Mouse (Mus musculus) intestine, embryonic 14.5 days (tissue): Measurements from ENCODE around the gene Vstm4. TPM values are rescaled to one million over a fixed set of nuclear protein-coding genes. Genes with fewer than 3 reads are reported as not detected.

ENCODE experiments used
- ATAC-seq: fragments of 200-750 bp; cut with Nextera tagmentation; replicated peaks from 2 replicates; pipeline ENCODE4 v1.8.0; 2017; ENCODE audit warnings: low read depth, moderate number of reproducible peaks, moderate TSS enrichment, moderate library complexity; ENCODE audit not compliant: low FRiP score, low TSS enrichment
- DNase-seq: peaks from one replicate; pipeline ENCODE4 v3.0.0-alpha.2; 2018; ENCODE audit warnings: low spot score
- H3K27ac ChIP-seq: fragments of 300-500 bp; sonication (generic); 2 replicates; pipeline ENCODE4 v1.5.1; 2014; ENCODE audit warnings: low read depth, mild to moderate bottlenecking, control low read depth
- H3K27me3 ChIP-seq: fragments of 300-500 bp; sonication (generic); replicated peaks from 2 replicates; pipeline ENCODE4 v1.6.1; 2014; ENCODE audit warnings: low read length, control low read depth; ENCODE audit not compliant: control insufficient read depth, insufficient read depth
- H3K36me3 ChIP-seq: fragments of 300-500 bp; sonication (generic); 2 replicates; pipeline ENCODE4 v1.6.1; 2014; ENCODE audit warnings: low read length, control low read depth; ENCODE audit not compliant: control insufficient read depth, insufficient read depth
- H3K4me1 ChIP-seq: fragments of 300-500 bp; sonication (generic); replicated peaks from 2 replicates; pipeline ENCODE4 v1.6.1; 2014; ENCODE audit warnings: low read length, control low read depth, mixed read lengths; ENCODE audit not compliant: control insufficient read depth, insufficient read depth
- H3K4me2 ChIP-seq: fragments of 300-500 bp; sonication (generic); 2 replicates; pipeline ENCODE4 v1.6.1; 2014; ENCODE audit warnings: low read length
- H3K4me3 ChIP-seq: fragments of 300-500 bp; sonication (generic); 2 replicates; pipeline ENCODE4 v1.5.1; 2014; ENCODE audit warnings: low read depth, low read length, control low read depth, mixed read lengths
- H3K9ac ChIP-seq: fragments of 300-500 bp; sonication (generic); 2 replicates; pipeline ENCODE4 v1.6.1; 2014; ENCODE audit warnings: mild to moderate bottlenecking, low read length
- H3K9me3 ChIP-seq: fragments of 300-500 bp; sonication (generic); 2 replicates; pipeline ENCODE4 v1.6.1; 2016; ENCODE audit warnings: low read length, control low read depth; ENCODE audit not compliant: control insufficient read depth
- WGBS: fragments of 180-500 bp; shearing (Covaris S2); extraction: QIAGEN DNeasy Blood & Tissue Kit; methylation state at CpG from one replicate; pipeline ENCODE4 v1.1.7; 2014; 5-methylcytosine and 5-hydroxymethylcytosine counted together
- polyA plus RNA-seq: library from polyadenylated mRNA; unstranded; fragments of >200 nt; fragmentation: Nextera tagmentation; extraction: Ambion mirVana; gene quantifications from 2 replicates; pipeline ENCODE4 v1.2.1, GENCODE M21; 2014

Gene Vstm4
- polyA plus RNA-seq, 1 experiment from 2014 or later = 31.0 TPM

DNA sequence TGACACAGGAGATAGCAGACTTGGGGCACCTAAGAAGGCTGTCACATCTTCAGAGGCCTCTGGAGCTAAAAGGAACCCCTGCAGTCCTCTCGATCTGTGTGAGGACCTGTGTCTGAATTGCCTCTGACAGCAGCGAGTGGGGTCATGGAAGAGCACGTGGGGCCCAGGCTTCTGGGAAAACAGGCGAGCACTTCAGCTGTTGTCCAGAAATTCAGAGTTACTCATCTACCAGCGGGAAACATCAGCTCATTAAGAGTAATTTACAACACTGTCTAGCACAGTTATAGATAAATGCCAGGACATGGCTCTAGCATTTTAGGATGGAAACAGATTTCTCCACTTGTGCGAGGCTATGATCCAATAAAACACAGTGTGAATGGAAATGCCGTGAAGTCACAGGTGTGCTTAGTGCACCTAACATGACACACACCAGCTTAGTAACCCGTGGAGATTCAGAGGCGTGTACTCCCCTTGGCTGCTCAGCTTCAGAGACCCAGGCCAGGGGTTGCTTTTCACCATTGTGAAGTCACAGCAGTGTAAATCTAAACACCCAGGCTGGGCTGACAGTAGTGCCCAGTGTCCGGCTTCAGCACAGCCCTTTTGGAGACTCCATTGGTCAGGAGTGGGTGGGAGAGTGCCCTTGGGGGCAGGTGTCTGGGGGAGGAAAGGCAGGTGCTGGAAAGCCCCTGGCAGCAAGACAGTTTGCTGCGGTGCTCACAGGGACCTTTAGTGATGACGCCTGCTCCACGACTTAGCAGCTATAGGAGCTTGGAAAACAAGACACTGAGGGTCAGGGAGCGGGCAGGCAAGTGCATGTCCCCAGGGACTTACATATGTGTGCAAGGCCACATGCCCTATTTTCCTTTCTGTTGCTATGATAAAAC is 32.0 kb upstream of the Vstm4 start:
- no peak overlapping the region for H3K4me3 ChIP-seq
- peaks cover 38% of the 10 kb centered on the region for H3K4me1 ChIP-seq
- H3K27me3 ChIP-seq = no peaks in the 10 kb centered on the region
- H3K36me3 ChIP-seq = no peaks in the 10 kb centered on the region
- WGBS = 33% methylated on average over 14 of the region's 14 CpGs
- H3K9me3 ChIP-seq = no peaks in the 10 kb centered on the region
- no peak overlapping the region for H3K9ac ChIP-seq
- DNase-seq (peak; percentile 50), ATAC-seq (no peak)
- peak overlapping the region; percentile 33 for H3K27ac ChIP-seq
- no peak overlapping the region for H3K4me2 ChIP-seq

- no peak overlapping the region for H3K4me3 ChIP-seq
- DNase-seq (peak; percentile 82), ATAC-seq (peak; percentile 85)
- no peaks in the 10 kb centered on the region for H3K36me3 ChIP-seq
- H3K9ac ChIP-seq = no peak overlapping the region
- 7% methylated on average over 11 of the region's 11 CpGs for WGBS
- no peaks in the 10 kb centered on the region for H3K27me3 ChIP-seq
- peaks cover 38% of the 10 kb centered on the region for H3K4me1 ChIP-seq
- 0 out of 2 replicates have a peak, but pooled peaks cover 3% of the 10 kb centered on the region for H3K9me3 ChIP-seq
- H3K4me2 ChIP-seq = peak overlapping the region; percentile 9
- H3K27ac ChIP-seq = peak overlapping the region; percentile 12
Observed at GRCm38 (mm10) chr14:32825426-32826032, 31.0 kb upstream of the Vstm4 start.

- Histone ChIP-seq H3K27ac (no peak overlapping the region; the same call in 1 of the 2 replicates), H3K9ac (no peak overlapping the region), H3K4me2 (no peak overlapping the region), H3K4me3 (no peak overlapping the region), H3K27me3 (no peaks in the 10 kb centered on the region), H3K9me3 (0 out of 2 replicates have a peak, but pooled peaks cover 3% of the 10 kb centered on the region), H3K36me3 (no peaks in the 10 kb centered on the region), H3K4me1 (peaks cover 38% of the 10 kb centered on the region)
- WGBS = 35% methylated on average over 4 of the region's 4 CpGs
- no peak for ATAC-seq
- peak; percentile 38 for DNase-seq
Observed at GRCm38 (mm10) chr14:32827165-32827564, 29.4 kb upstream of the Vstm4 start.

GRCm38 (mm10) chr14:32827994-32828650 is 28.4 kb upstream of the Vstm4 start:
- Histone ChIP-seq H3K9me3 (0 out of 2 replicates have a peak, but pooled peaks cover 3% of the 10 kb centered on the region), H3K4me1 (peaks cover 38% of the 10 kb centered on the region), H3K4me2 (no peak overlapping the region), H3K4me3 (no peak overlapping the region), H3K9ac (no peak overlapping the region), H3K27me3 (no peaks in the 10 kb centered on the region), H3K27ac (peak overlapping the region; percentile 47; the same call in 1 of the 2 replicates), H3K36me3 (no peaks in the 10 kb centered on the region)
- DNase-seq = peak; percentile 52
- no peak for ATAC-seq
- 35% methylated on average over 6 of the region's 6 CpGs for WGBS

DNA sequence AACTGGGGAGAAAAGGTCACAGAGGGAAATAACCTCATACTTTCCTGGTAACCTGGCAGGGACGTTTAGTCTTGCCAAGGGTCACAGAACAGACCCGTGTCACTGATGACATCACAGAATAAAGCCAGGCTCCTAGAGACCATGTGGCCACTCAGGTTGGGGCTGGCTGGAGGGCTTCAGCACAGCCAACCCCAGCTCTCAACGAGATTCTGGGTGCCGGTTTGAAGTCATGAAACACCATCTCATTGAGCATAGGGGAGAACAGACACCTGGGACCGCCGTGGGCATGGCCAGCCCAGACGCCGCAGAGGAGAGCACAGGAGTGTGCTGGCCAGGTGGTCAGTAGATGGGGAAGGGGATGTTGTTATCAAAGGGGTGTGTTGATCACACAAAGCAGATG is 22.7 kb upstream of the Vstm4 start, which contains the start of gene Fam170b:
Fam170b (plus strand) TSS at position 116 of the 400 bp plus-strand sequence.
- H3K27me3 ChIP-seq = no peaks in the 10 kb centered on the region
- no peak within 1 kb of the TSS for H3K4me2 ChIP-seq
- H3K9ac ChIP-seq = no peak within 1 kb of the TSS
- H3K4me3 ChIP-seq = no peak within 1 kb of the TSS
- 0 out of 2 replicates have a peak, but pooled peaks cover 3% of the 10 kb centered on the region for H3K9me3 ChIP-seq
- peaks cover under 1% of the 10 kb centered on the region; the same call in 1 of the 2 replicates for H3K4me1 ChIP-seq
- WGBS = 68% methylated on average over 8 of the region's 8 CpGs
- H3K27ac ChIP-seq = no peak within 1 kb of the TSS
- ATAC-seq = no peak
- no peaks in the 10 kb centered on the region for H3K36me3 ChIP-seq
- no peak for DNase-seq

- Histone ChIP-seq H3K4me1 (no peaks in the 10 kb centered on the region), H3K36me3 (no peaks in the 10 kb centered on the region), H3K4me2 (no peak overlapping the region), H3K9me3 (0 out of 2 replicates have a peak, but pooled peaks cover 3% of the 10 kb centered on the region), H3K27ac (no peak overlapping the region), H3K27me3 (no peaks in the 10 kb centered on the region), H3K9ac (no peak overlapping the region), H3K4me3 (no peak overlapping the region)
- 81% methylated on average over 14 of the region's 14 CpGs for WGBS
- ATAC-seq (no peak), DNase-seq (no peak)
Observed at GRCm38 (mm10) chr14:32835181-32835580, 21.4 kb upstream of the Vstm4 start.

DNA sequence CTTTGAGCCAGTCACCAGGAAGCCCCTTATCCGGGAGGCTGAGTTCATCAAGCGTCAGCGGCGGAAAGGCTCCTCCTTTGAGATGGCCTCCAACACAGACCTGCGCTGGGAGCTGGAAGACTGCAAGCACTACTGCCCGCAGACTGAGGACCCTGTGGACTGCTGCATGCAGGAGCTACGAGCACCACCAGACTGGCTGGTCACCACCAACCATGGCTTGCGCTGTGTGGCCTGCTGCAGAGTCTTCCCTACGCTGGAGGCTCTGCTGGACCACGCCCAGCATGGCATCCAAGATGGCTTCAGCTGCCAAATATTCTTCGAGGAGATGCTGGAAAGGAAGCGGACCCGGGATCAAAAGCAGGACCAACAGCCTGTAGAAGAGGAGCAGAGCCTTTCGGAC is 21.0 kb upstream of the Vstm4 start:
- Histone ChIP-seq H3K4me3 (no peak overlapping the region), H3K27me3 (no peaks in the 10 kb centered on the region), H3K36me3 (no peaks in the 10 kb centered on the region), H3K4me1 (no peaks in the 10 kb centered on the region), H3K4me2 (no peak overlapping the region), H3K27ac (no peak overlapping the region), H3K9me3 (no peaks in the 10 kb centered on the region), H3K9ac (no peak overlapping the region)
- no peak for ATAC-seq
- DNase-seq = no peak
- 90% methylated on average over 14 of the region's 14 CpGs for WGBS

DNA sequence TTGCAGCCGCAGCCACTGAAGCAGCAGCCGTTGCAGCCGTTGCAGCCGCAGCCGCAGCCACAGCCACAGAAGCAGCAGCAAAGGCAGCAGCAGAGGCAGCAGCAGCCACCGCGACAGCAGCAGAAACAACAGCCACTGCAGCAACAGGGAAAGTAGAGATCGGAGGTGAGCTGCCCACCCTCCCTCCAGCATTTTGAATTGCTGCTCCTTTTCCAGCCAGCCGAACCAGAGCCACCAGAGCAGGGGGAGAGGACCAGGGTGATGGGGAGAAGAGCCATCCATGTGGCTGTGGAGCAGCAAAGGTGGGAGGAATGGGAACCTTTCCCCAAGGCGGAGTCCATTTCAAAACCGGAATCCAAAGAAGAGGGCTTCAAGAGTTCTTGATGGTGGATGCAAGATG is 20.4 kb upstream of the Vstm4 start:
- WGBS = 88% methylated on average over 11 of the region's 11 CpGs
- H3K4me3 ChIP-seq = no peak overlapping the region

More for the DNA sequence above, 20.4 kb upstream of the Vstm4 start:
- Histone ChIP-seq H3K4me2 (no peak overlapping the region), H3K27me3 (no peaks in the 10 kb centered on the region), H3K4me1 (no peaks in the 10 kb centered on the region), H3K9ac (no peak overlapping the region), H3K27ac (no peak overlapping the region), H3K9me3 (no peaks in the 10 kb centered on the region), H3K36me3 (no peaks in the 10 kb centered on the region)
- no peak for ATAC-seq
- no peak for DNase-seq
